Mouse (Mus musculus): ENCODE measurements around the gene Scaf8. TPM values are rescaled to one million over a fixed set of nuclear protein-coding genes. Genes with fewer than 3 reads are reported as not detected.
"Not testable (repeated sequence)": the region's sequence is repeated elsewhere in the genome, so short reads cannot be mapped to it uniquely, and the experiment has no call there.

The Scaf8 gene
- polyA plus RNA-seq, 1 experiment from 2014 or later, result 11.9 TPM

GRCm38 (mm10) chr17:3113737-3114357, 925 bp upstream of the Scaf8 start:
- no peaks in the 10 kb centered on the region for H3K27me3 ChIP-seq (replicated peaks; ENCODE audit: control insufficient read depth, insufficient read depth, low read length)
- ATAC-seq, result no peak
- H3K4me1 ChIP-seq (ENCODE audit: control insufficient read depth, insufficient read depth, low read depth, low read length), result peaks cover 22% of the 10 kb centered on the region
- H3K4me2 ChIP-seq (ENCODE audit: low read length), result peak overlapping the region; percentile 56
- H3K27ac ChIP-seq (ENCODE audit: low read depth, low read length), result peak overlapping the region; percentile 99
- H3K36me3 ChIP-seq (ENCODE audit: control insufficient read depth, insufficient read depth, low read length), result no peaks in the 10 kb centered on the region
- peak overlapping the region; percentile 98 for H3K9ac ChIP-seq (ENCODE audit: low read depth, low read length)
- H3K9me3 ChIP-seq (ENCODE audit: control insufficient read depth, low read length), result no peaks in the 10 kb centered on the region
- WGBS, result 1% methylated on average over 16 of the region's 16 CpGs
- H3K4me3 ChIP-seq (ENCODE audit: low read length), result peak overlapping the region; percentile 95

- peak overlapping the region; percentile 99 for H3K27ac ChIP-seq (ENCODE audit: low read depth, low read length)
- no peaks in the 10 kb centered on the region for H3K9me3 ChIP-seq (ENCODE audit: control insufficient read depth, low read length)
- peak; percentile 77 for ATAC-seq
- H3K4me2 ChIP-seq (ENCODE audit: low read length), result peak overlapping the region; percentile 56
- peak overlapping the region; percentile 98 for H3K9ac ChIP-seq (ENCODE audit: low read depth, low read length)
- under 1% methylated on average over 31 of the region's 31 CpGs for WGBS
- H3K36me3 ChIP-seq (ENCODE audit: control insufficient read depth, insufficient read depth, low read length), result no peaks in the 10 kb centered on the region
- peaks cover 24% of the 10 kb centered on the region for H3K4me1 ChIP-seq (ENCODE audit: control insufficient read depth, insufficient read depth, low read depth, low read length)
- no peaks in the 10 kb centered on the region for H3K27me3 ChIP-seq (replicated peaks; ENCODE audit: control insufficient read depth, insufficient read depth, low read length)
- peak overlapping the region; percentile 95 for H3K4me3 ChIP-seq (ENCODE audit: low read length)
Observed at GRCm38 (mm10) chr17:3114358-3114719, 433 bp upstream of the Scaf8 start.

GRCm38 (mm10) chr17:3115380-3115974, 705 bp downstream of the Scaf8 start:
- Histone ChIP-seq H3K9me3 (ENCODE audit: control insufficient read depth, low read length) (no peaks in the 10 kb centered on the region), H3K4me1 (ENCODE audit: control insufficient read depth, insufficient read depth, low read depth, low read length) (peaks cover 25% of the 10 kb centered on the region), H3K9ac (ENCODE audit: low read depth, low read length) (peak overlapping the region; percentile 98), H3K27ac (ENCODE audit: low read depth, low read length) (peak overlapping the region; percentile 99), H3K27me3 (replicated peaks; ENCODE audit: control insufficient read depth, insufficient read depth, low read length) (no peaks in the 10 kb centered on the region), H3K4me3 (ENCODE audit: low read length) (peak overlapping the region; percentile 95), H3K4me2 (ENCODE audit: low read length) (peak overlapping the region; percentile 64), H3K36me3 (ENCODE audit: control insufficient read depth, insufficient read depth, low read length) (no peaks in the 10 kb centered on the region)
- WGBS, result under 1% methylated on average over 25 of the region's 47 CpGs
- no peak; the same call in none of the 2 replicates for ATAC-seq

GRCm38 (mm10) chr17:3120949-3121348, 6.2 kb downstream of the Scaf8 start:
- H3K27ac ChIP-seq (ENCODE audit: low read depth, low read length); H3K36me3 ChIP-seq (ENCODE audit: control insufficient read depth, insufficient read depth, low read length); H3K9me3 ChIP-seq (ENCODE audit: control insufficient read depth, low read length); H3K9ac ChIP-seq (ENCODE audit: low read depth, low read length); H3K27me3 ChIP-seq (replicated peaks; ENCODE audit: control insufficient read depth, insufficient read depth, low read length); ATAC-seq; H3K4me3 ChIP-seq (ENCODE audit: low read length); H3K4me2 ChIP-seq (ENCODE audit: low read length): not testable (repeated sequence)
- peaks cover 20% of the 10 kb centered on the region for H3K4me1 ChIP-seq (ENCODE audit: control insufficient read depth, insufficient read depth, low read depth, low read length)
- 81% methylated on average over 8 of the region's 8 CpGs for WGBS

- not testable (repeated sequence) for H3K9ac ChIP-seq (ENCODE audit: low read depth, low read length); H3K27ac ChIP-seq (ENCODE audit: low read depth, low read length); H3K4me2 ChIP-seq (ENCODE audit: low read length); H3K36me3 ChIP-seq (ENCODE audit: control insufficient read depth, insufficient read depth, low read length); H3K27me3 ChIP-seq (replicated peaks; ENCODE audit: control insufficient read depth, insufficient read depth, low read length); ATAC-seq; H3K4me3 ChIP-seq (ENCODE audit: low read length); H3K9me3 ChIP-seq (ENCODE audit: control insufficient read depth, low read length); H3K4me1 ChIP-seq (ENCODE audit: control insufficient read depth, insufficient read depth, low read depth, low read length)
- 83% methylated on average over 1 of the region's 1 CpGs for WGBS
Observed at GRCm38 (mm10) chr17:3123581-3123980, 8.8 kb downstream of the Scaf8 start.

- peaks cover 9% of the 10 kb centered on the region for H3K36me3 ChIP-seq (ENCODE audit: control insufficient read depth, insufficient read depth, low read length)
- H3K27me3 ChIP-seq (replicated peaks; ENCODE audit: control insufficient read depth, insufficient read depth, low read length), result no peaks in the 10 kb centered on the region
- H3K9ac ChIP-seq (ENCODE audit: low read depth, low read length), result no peak overlapping the region
- H3K9me3 ChIP-seq (ENCODE audit: control insufficient read depth, low read length), result no peaks in the 10 kb centered on the region
- H3K4me2 ChIP-seq (ENCODE audit: low read length), result no peak overlapping the region
- ATAC-seq, result no peak
- no peaks in the 10 kb centered on the region for H3K4me1 ChIP-seq (ENCODE audit: control insufficient read depth, insufficient read depth, low read depth, low read length)
- 90% methylated on average over 1 of the region's 1 CpGs for WGBS
- H3K4me3 ChIP-seq (ENCODE audit: low read length), result no peak overlapping the region
- no peak overlapping the region for H3K27ac ChIP-seq (ENCODE audit: low read depth, low read length)
Observed at GRCm38 (mm10) chr17:3128716-3129115, 13.9 kb downstream of the Scaf8 start.

- no peak overlapping the region for H3K4me2 ChIP-seq (ENCODE audit: low read length)
- H3K4me3 ChIP-seq (ENCODE audit: low read length), result no peak overlapping the region
- no peak overlapping the region for H3K27ac ChIP-seq (ENCODE audit: low read depth, low read length)
- no peaks in the 10 kb centered on the region for H3K4me1 ChIP-seq (ENCODE audit: control insufficient read depth, insufficient read depth, low read depth, low read length)
- 99% methylated on average over 3 of the region's 3 CpGs for WGBS
- no peaks in the 10 kb centered on the region for H3K9me3 ChIP-seq (ENCODE audit: control insufficient read depth, low read length)
- ATAC-seq, result no peak
- H3K36me3 ChIP-seq (ENCODE audit: control insufficient read depth, insufficient read depth, low read length), result peaks cover 9% of the 10 kb centered on the region
- no peaks in the 10 kb centered on the region for H3K27me3 ChIP-seq (replicated peaks; ENCODE audit: control insufficient read depth, insufficient read depth, low read length)
- H3K9ac ChIP-seq (ENCODE audit: low read depth, low read length), result no peak overlapping the region
Observed at GRCm38 (mm10) chr17:3129791-3130190, 15.0 kb downstream of the Scaf8 start.

- no peak for ATAC-seq
- Histone ChIP-seq H3K9ac (ENCODE audit: low read depth, low read length) (no peak overlapping the region), H3K4me3 (ENCODE audit: low read length) (no peak overlapping the region), H3K9me3 (ENCODE audit: control insufficient read depth, low read length) (no peaks in the 10 kb centered on the region), H3K4me1 (ENCODE audit: control insufficient read depth, insufficient read depth, low read depth, low read length) (0 out of 2 replicates have a peak, but pooled peaks cover 7% of the 10 kb centered on the region), H3K27ac (ENCODE audit: low read depth, low read length) (no peak overlapping the region), H3K36me3 (ENCODE audit: control insufficient read depth, insufficient read depth, low read length) (peaks cover 6% of the 10 kb centered on the region), H3K4me2 (ENCODE audit: low read length) (no peak overlapping the region), H3K27me3 (replicated peaks; ENCODE audit: control insufficient read depth, insufficient read depth, low read length) (no peaks in the 10 kb centered on the region)
Observed at GRCm38 (mm10) chr17:3135346-3135745, 20.6 kb downstream of the Scaf8 start.

- WGBS, result 87% methylated on average over 7 of the region's 7 CpGs
- Histone ChIP-seq H3K4me2 (ENCODE audit: low read length) (no peak overlapping the region), H3K27ac (ENCODE audit: low read depth, low read length) (no peak overlapping the region), H3K9me3 (ENCODE audit: control insufficient read depth, low read length) (no peaks in the 10 kb centered on the region), H3K36me3 (ENCODE audit: control insufficient read depth, insufficient read depth, low read length) (peaks cover 5% of the 10 kb centered on the region), H3K27me3 (replicated peaks; ENCODE audit: control insufficient read depth, insufficient read depth, low read length) (no peaks in the 10 kb centered on the region), H3K4me1 (ENCODE audit: control insufficient read depth, insufficient read depth, low read depth, low read length) (0 out of 2 replicates have a peak, but pooled peaks cover 7% of the 10 kb centered on the region), H3K4me3 (ENCODE audit: low read length) (no peak overlapping the region), H3K9ac (ENCODE audit: low read depth, low read length) (no peak overlapping the region)
- ATAC-seq, result no peak
Observed at GRCm38 (mm10) chr17:3136127-3136526, 21.4 kb downstream of the Scaf8 start.

Measured in hindbrain, embryonic 16.5 days (tissue).